Mouse (Mus musculus): ENCODE results near the gene Tent4b. TPM values are rescaled to one million over a fixed set of nuclear protein-coding genes. Genes with fewer than 3 reads are reported as not detected.
A peak's percentile ranks its signal among the peaks of the same experiment; 100 is the strongest.

Tent4b gene
- polyA plus RNA-seq, 1 experiment: 0.56 TPM

DNA sequence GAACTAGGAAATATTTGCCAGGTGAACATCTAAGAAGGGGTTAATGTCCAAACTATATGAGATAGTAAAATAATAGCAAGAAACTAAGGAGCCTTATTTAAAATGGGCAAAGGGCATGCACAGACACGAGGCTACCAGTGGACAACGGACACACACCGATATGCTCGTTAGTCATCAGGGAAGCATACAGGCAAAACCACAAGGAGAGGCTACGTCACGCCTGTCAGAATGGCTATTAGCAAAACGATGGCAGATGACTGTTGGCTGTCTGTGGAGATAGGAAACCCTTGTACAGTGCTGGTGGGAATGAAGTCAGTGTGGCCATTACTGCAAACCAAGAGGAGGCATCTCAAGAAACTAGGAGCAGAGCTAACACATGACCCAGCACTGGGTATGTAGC is 81.9 kb downstream of the Tent4b start:
- H3K9me3 ChIP-seq (ENCODE audit: control insufficient read depth, low read length): no peaks in the 10 kb centered on the region
- H3K4me1 ChIP-seq (ENCODE audit: control insufficient read depth): peaks cover 72% of the 10 kb centered on the region
- no peak overlapping the region for H3K4me3 ChIP-seq (replicated peaks)
- TF ChIP-seq TAL1 (IDR thresholded peaks at IDR 0.05; ENCODE audit: low read length) (no peak), GATA1 (IDR thresholded peaks at IDR 0.05; ENCODE audit: low read length) (no peak)
- peaks cover under 1% of the 10 kb centered on the region; the same call in 1 of the 2 replicates for H3K36me3 ChIP-seq (ENCODE audit: control insufficient read depth)
- no peaks in the 10 kb centered on the region for H3K27me3 ChIP-seq (ENCODE audit: control insufficient read depth)

DNA sequence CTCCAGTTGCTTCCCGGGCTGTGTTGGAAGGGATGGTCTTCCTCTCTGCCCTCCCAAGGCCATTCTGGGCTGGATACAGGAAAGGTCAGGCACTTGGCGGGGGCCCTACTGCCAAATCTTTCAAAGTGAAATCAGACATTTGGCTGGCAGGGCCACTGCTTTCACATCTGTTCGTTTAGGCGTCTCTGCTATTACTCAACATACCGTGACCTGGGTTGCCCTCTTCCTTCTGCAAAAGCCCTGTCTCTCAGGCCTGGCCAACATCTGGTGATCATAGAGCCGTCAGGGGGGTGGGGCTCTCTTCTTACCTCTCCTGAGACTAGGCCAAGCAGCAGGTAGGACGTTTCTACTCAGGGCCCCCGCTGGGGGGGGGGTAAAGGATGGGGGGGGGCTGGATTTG is 83.7 kb downstream of the Tent4b start:
- Histone ChIP-seq H3K9me3 (ENCODE audit: control insufficient read depth, low read length) (no peaks in the 10 kb centered on the region), H3K27me3 (ENCODE audit: control insufficient read depth) (no peaks in the 10 kb centered on the region), H3K4me3 (replicated peaks) (no peak overlapping the region), H3K4me1 (ENCODE audit: control insufficient read depth) (peaks cover 70% of the 10 kb centered on the region), H3K36me3 (ENCODE audit: control insufficient read depth) (peaks cover 5% of the 10 kb centered on the region)
- TF ChIP-seq GATA1 (IDR thresholded peaks at IDR 0.05; ENCODE audit: low read length): no peak
- TF ChIP-seq TAL1 (IDR thresholded peaks at IDR 0.05; ENCODE audit: low read length): no peak

DNA sequence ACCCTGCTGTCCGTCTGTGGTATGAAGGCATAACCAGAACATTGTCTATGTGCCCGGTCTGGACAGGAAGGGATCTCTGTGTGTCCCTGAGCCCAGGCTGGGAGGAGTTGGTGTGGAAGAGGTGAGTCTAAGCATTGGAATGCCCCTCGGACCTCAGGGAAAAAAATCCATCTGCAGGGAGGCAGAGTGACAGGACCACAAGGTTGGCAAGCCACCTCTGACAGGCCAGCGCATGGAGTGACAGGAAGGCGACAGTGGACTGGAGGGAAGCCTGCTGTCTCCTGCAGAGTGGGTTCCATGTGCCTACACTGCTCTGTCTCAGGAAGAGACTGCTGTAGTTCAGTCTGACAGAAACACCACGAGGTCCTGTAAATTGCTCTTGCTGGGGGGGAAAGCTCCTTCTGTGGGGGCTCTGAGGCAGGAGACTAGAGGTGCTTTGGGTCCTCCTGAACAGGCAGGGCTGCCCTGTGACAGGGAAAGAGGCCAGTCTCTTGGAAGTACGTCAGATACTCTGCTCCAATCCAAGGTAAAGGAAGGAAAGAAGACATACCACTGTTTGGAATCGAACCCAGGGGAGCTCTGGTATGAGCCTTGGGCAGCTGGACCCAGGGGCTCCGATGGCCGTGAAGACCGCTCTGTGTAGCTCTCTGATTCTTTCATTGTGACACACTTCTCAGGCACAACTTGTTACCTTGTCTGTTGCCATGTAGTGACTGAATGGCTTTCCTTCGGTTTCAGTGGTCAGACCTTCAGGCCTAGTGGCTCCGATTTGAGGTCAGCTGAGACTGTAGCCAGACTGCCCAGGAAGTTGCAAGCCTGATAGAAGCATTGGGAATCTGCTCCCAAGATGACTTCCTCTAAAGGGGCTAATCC is 84.5 kb downstream of the Tent4b start:
- TF ChIP-seq TAL1 (IDR thresholded peaks at IDR 0.05; ENCODE audit: low read length): no peak
- no peak for TF ChIP-seq GATA1 (IDR thresholded peaks at IDR 0.05; ENCODE audit: low read length)
- Histone ChIP-seq H3K27me3 (ENCODE audit: control insufficient read depth) (no peaks in the 10 kb centered on the region), H3K4me3 (replicated peaks) (no peak overlapping the region), H3K9me3 (ENCODE audit: control insufficient read depth, low read length) (no peaks in the 10 kb centered on the region), H3K4me1 (ENCODE audit: control insufficient read depth) (peaks cover 71% of the 10 kb centered on the region), H3K36me3 (ENCODE audit: control insufficient read depth) (peaks cover 5% of the 10 kb centered on the region)

DNA sequence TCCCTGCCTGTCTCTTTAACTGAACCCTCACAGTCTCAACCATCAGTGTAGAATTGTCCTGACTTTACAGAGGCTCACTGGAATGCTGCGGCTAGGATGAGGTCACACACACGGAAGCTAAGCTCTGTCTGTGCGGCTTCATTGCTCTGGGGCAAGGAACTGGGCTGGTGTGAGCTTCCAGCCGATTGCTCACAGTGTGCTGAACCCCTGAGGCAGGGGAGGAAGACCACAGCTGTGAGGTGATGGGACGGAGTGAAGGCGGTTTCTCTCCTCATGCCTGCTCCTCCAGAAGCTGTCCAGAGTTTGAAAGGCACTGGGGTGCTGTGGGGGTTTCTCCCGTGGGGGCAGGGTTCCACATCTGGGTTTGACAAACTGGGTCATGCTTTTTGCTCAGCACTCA is 85.7 kb downstream of the Tent4b start:
- no peaks in the 10 kb centered on the region for H3K27me3 ChIP-seq (ENCODE audit: control insufficient read depth)
- TF ChIP-seq TAL1 (IDR thresholded peaks at IDR 0.05; ENCODE audit: low read length) (no peak), GATA1 (IDR thresholded peaks at IDR 0.05; ENCODE audit: low read length) (no peak)
- H3K36me3 ChIP-seq (ENCODE audit: control insufficient read depth): peaks cover 5% of the 10 kb centered on the region
- no peaks in the 10 kb centered on the region for H3K9me3 ChIP-seq (ENCODE audit: control insufficient read depth, low read length)
- peaks cover 70% of the 10 kb centered on the region for H3K4me1 ChIP-seq (ENCODE audit: control insufficient read depth)
- no peak overlapping the region for H3K4me3 ChIP-seq (replicated peaks)

DNA sequence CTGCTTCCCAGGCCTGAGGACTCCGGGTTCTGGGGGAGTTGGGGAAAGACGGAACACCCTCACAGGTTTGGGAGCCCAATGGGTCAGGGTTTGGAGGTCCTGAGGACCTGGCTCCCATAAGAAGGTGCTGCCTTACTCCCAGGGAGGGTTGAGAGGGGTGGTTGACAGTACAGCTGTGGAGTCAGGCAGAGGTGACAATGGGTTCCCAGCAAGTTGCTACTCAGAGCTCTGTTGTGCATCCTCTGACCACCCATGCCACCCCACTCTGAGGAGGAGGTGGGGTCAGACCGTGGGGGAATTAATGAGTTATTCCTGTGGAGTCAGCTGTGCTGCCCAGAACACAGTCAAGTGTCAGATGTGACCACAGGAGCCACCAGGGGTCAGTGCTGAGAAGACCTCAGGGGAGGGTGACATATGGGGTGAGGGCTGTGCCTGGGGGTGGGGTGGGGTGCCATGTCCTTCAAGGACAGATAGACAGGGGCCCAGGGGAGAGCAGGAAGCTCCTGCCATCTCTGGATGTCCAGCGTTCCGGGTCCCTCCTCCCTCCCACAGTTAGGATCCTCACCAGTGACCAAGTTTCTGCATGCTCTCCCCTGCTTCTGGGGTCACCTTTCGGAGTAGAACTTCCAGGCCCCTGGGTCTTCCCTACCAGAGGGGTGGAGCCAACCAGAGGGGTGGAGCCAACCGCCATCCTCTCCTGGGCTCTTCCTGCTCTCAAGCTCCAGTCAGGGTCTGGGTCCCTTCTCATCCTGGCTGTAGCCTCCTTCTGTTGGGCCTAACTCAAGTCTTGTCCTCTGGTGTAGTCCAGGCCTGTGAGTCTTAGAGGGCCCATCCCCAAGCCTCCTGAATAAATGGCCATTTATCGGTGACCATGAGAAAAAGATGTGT is 86.7 kb downstream of the Tent4b start:
- H3K36me3 ChIP-seq (ENCODE audit: control insufficient read depth): peaks cover 5% of the 10 kb centered on the region
- no peak for TF ChIP-seq GATA1 (IDR thresholded peaks at IDR 0.05; ENCODE audit: low read length)
- no peak for TF ChIP-seq TAL1 (IDR thresholded peaks at IDR 0.05; ENCODE audit: low read length)
- no peaks in the 10 kb centered on the region for H3K9me3 ChIP-seq (ENCODE audit: control insufficient read depth, low read length)
- H3K4me3 ChIP-seq (replicated peaks): no peak overlapping the region
- peaks cover 71% of the 10 kb centered on the region for H3K4me1 ChIP-seq (ENCODE audit: control insufficient read depth)
- H3K27me3 ChIP-seq (ENCODE audit: control insufficient read depth): no peaks in the 10 kb centered on the region

DNA sequence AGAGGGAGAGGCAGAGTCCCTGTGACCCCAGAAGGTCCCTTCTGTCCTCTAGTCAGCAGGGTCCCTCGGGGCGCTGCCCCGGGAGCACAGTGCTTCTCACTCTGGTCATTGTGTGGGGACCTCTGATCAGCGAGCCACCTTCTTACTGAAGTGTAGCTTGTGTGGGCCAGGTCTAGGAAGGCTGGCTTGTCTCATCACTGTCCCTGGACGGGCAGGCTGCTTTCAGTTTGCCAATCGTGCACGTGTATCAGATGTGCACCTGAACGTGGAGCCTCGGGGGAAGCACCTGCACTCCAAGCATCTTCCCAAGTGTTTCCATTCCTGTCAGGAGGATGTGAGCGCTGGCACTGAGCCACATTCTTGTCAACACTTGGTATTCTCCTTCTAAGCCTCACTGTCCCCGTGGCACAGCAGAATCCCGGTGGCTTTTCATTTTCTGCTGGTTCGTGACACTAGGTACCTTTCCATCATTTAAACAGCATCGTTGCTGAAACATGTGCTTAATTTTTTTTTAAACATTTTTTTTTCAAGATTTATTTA is 87.5 kb downstream of the Tent4b start:
- Histone ChIP-seq H3K27me3 (ENCODE audit: control insufficient read depth) (no peaks in the 10 kb centered on the region), H3K4me3 (replicated peaks) (no peak overlapping the region), H3K36me3 (ENCODE audit: control insufficient read depth) (peaks cover 10% of the 10 kb centered on the region), H3K4me1 (ENCODE audit: control insufficient read depth) (peaks cover 71% of the 10 kb centered on the region), H3K9me3 (ENCODE audit: control insufficient read depth, low read length) (no peaks in the 10 kb centered on the region)
- TF ChIP-seq TAL1 (IDR thresholded peaks at IDR 0.05; ENCODE audit: low read length) (no peak), GATA1 (IDR thresholded peaks at IDR 0.05; ENCODE audit: low read length) (no peak)

DNA sequence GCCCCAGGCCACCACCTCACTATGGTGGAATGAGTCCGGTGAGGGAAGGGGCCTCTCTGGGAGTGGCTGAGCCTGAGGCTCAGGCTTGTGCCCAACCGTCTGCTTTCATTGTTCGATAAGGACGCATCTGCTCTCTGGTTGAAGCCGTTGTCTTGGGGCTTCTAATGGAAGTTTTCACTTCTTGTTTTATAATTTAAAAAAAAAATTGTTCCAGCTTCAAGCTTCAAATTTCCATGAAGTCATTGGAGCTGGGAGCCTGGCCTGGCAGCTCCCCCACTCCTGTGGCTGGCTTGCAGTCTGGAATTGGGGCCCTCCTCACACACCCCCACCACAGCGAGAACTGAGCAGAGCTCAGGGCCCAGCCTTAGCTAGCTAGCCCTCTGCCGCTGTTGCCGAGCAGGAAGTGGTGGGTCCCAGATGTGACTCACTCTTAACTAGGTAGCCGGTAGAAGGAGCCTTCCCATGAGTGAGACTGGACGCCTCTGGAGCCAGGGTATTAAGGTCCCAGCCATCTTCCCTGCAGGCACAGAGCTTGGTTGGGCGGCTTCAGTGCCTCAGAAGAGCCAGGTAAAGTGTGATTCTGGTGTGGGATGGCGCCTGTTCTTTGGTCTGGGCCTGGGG is 89.7 kb downstream of the Tent4b start:
- Histone ChIP-seq H3K4me3 (replicated peaks) (peak overlapping the region; percentile 48), H3K27me3 (ENCODE audit: control insufficient read depth) (no peaks in the 10 kb centered on the region), H3K4me1 (ENCODE audit: control insufficient read depth) (peaks cover 84% of the 10 kb centered on the region), H3K9me3 (ENCODE audit: control insufficient read depth, low read length) (no peaks in the 10 kb centered on the region), H3K36me3 (ENCODE audit: control insufficient read depth) (peaks cover 10% of the 10 kb centered on the region)
- TF ChIP-seq TAL1 (IDR thresholded peaks at IDR 0.05; ENCODE audit: low read length): no peak
- no peak for TF ChIP-seq GATA1 (IDR thresholded peaks at IDR 0.05; ENCODE audit: low read length)

DNA sequence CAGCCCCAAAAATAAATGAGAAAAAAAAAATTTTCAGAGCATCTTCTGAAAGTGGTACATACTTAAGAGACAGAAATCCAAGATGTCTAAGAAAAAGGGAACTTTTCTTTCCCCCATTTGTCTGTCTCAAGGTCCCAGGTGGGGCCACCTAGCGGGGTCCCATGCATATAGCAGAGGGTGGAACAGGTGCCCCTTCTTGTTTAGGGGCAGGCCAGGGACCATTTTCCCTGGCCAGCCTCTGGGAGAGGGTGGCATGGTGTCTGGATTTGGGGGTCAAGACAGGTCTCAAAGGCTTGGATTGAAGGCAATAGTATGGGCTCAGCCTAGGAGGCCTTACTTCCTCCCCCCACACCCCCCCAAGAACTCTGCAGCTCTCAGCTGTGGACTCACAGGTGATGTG is 90.9 kb downstream of the Tent4b start:
- Histone ChIP-seq H3K9me3 (ENCODE audit: control insufficient read depth, low read length) (no peaks in the 10 kb centered on the region), H3K27me3 (ENCODE audit: control insufficient read depth) (no peaks in the 10 kb centered on the region), H3K36me3 (ENCODE audit: control insufficient read depth) (peaks cover 11% of the 10 kb centered on the region), H3K4me1 (ENCODE audit: control insufficient read depth) (peaks cover 90% of the 10 kb centered on the region), H3K4me3 (replicated peaks) (no peak overlapping the region)
- TF ChIP-seq TAL1 (IDR thresholded peaks at IDR 0.05; ENCODE audit: low read length): no peak
- TF ChIP-seq GATA1 (IDR thresholded peaks at IDR 0.05; ENCODE audit: low read length): no peak

All from erythroblast, embryonic 14.5 days (primary cell).